Mouse (Mus musculus): ENCODE results near the gene Olfr1006. TPM values are rescaled to one million over a fixed set of nuclear protein-coding genes. Genes with fewer than 3 reads are reported as not detected.

The Olfr1006 gene
- polyA plus RNA-seq, 1 experiment from 2014 or later: not detected

Other genes starting within 250 kb of the Olfr1006 start
- gene Olfr994, start 242.3 kb downstream of the Olfr1006 start, polyA plus RNA-seq (2014; fragmentation: Nextera tagmentation; extraction: Ambion mirVana): not detected in 2 replicates
- gene Olfr995, start 235.1 kb downstream of the Olfr1006 start, polyA plus RNA-seq (2014; fragmentation: Nextera tagmentation; extraction: Ambion mirVana): not detected in 2 replicates
- not detected in 2 replicates for gene 4833423E24Rik, start 159.7 kb downstream of the Olfr1006 start, polyA plus RNA-seq (2014; fragmentation: Nextera tagmentation; extraction: Ambion mirVana)
- gene Olfr996, start 99.6 kb downstream of the Olfr1006 start, polyA plus RNA-seq (2014; fragmentation: Nextera tagmentation; extraction: Ambion mirVana): not detected in 2 replicates
- not detected in 2 replicates for gene Olfr998, start 89.8 kb downstream of the Olfr1006 start, polyA plus RNA-seq (2014; fragmentation: Nextera tagmentation; extraction: Ambion mirVana)
- not detected in 2 replicates for gene Olfr1000, start 66.9 kb downstream of the Olfr1006 start, polyA plus RNA-seq (2014; fragmentation: Nextera tagmentation; extraction: Ambion mirVana)
- gene Olfr1002, start 28.1 kb downstream of the Olfr1006 start, polyA plus RNA-seq (2014; fragmentation: Nextera tagmentation; extraction: Ambion mirVana): not detected in 2 replicates
- gene Olfr154, start 14.3 kb downstream of the Olfr1006 start, polyA plus RNA-seq (2014; fragmentation: Nextera tagmentation; extraction: Ambion mirVana): not detected in 2 replicates
- not detected in 2 replicates for gene Olfr1008, start 10.7 kb upstream of the Olfr1006 start, polyA plus RNA-seq (2014; fragmentation: Nextera tagmentation; extraction: Ambion mirVana)
- not detected in 2 replicates for gene Olfr1009, start 36.7 kb upstream of the Olfr1006 start, polyA plus RNA-seq (2014; fragmentation: Nextera tagmentation; extraction: Ambion mirVana)
- not detected in 2 replicates for gene Olfr1012, start 84.0 kb upstream of the Olfr1006 start, polyA plus RNA-seq (2014; fragmentation: Nextera tagmentation; extraction: Ambion mirVana)
- gene Olfr1013, start 88.3 kb upstream of the Olfr1006 start, polyA plus RNA-seq (2014; fragmentation: Nextera tagmentation; extraction: Ambion mirVana): not detected in 2 replicates
- not detected in 2 replicates for gene Olfr1014, start 93.9 kb upstream of the Olfr1006 start, polyA plus RNA-seq (2014; fragmentation: Nextera tagmentation; extraction: Ambion mirVana)
- gene Olfr1015, start 103.2 kb upstream of the Olfr1006 start, polyA plus RNA-seq (2014; fragmentation: Nextera tagmentation; extraction: Ambion mirVana): not detected in 2 replicates
- not detected in 2 replicates for gene Olfr1016, start 123.8 kb upstream of the Olfr1006 start, polyA plus RNA-seq (2014; fragmentation: Nextera tagmentation; extraction: Ambion mirVana)
- gene Olfr1018, start 139.7 kb upstream of the Olfr1006 start, polyA plus RNA-seq (2014; fragmentation: Nextera tagmentation; extraction: Ambion mirVana): not detected in 2 replicates
- not detected in 2 replicates for gene Olfr1019, start 166.7 kb upstream of the Olfr1006 start, polyA plus RNA-seq (2014; fragmentation: Nextera tagmentation; extraction: Ambion mirVana)
- not detected in 2 replicates for gene Olfr1020, start 168.3 kb upstream of the Olfr1006 start, polyA plus RNA-seq (2014; fragmentation: Nextera tagmentation; extraction: Ambion mirVana)
- not detected in 2 replicates for gene Olfr1022, start 189.8 kb upstream of the Olfr1006 start, polyA plus RNA-seq (2014; fragmentation: Nextera tagmentation; extraction: Ambion mirVana)
- gene Olfr1023, start 206.9 kb upstream of the Olfr1006 start, polyA plus RNA-seq (2014; fragmentation: Nextera tagmentation; extraction: Ambion mirVana): not detected in 2 replicates
- gene Olfr1024, start 226.3 kb upstream of the Olfr1006 start, polyA plus RNA-seq (2014; fragmentation: Nextera tagmentation; extraction: Ambion mirVana): not detected in 2 replicates
- gene Olfr1025-ps1, start 236.4 kb upstream of the Olfr1006 start, polyA plus RNA-seq (2014; fragmentation: Nextera tagmentation; extraction: Ambion mirVana): not detected in 2 replicates
- gene Olfr1026, start 242.8 kb upstream of the Olfr1006 start, polyA plus RNA-seq (2014; fragmentation: Nextera tagmentation; extraction: Ambion mirVana): not detected in 2 replicates